Mouse (Mus musculus): ENCODE measurements around the gene Nolc1. TPM values are rescaled to one million over a fixed set of nuclear protein-coding genes. Genes with fewer than 3 reads are reported as not detected.

The Nolc1 gene
- polyA plus RNA-seq (2012; rRNA removed) = 8.6 and 12.0 TPM in 2 replicates

GRCm38 (mm10) chr19:46075616-46076607, at the start of gene Nolc1:
Gene Nolc1, plus strand, starts transcription at chr19:46075863.
- peak; percentile 83 for DNase-seq (ENCODE audit: low read depth)

- no peak for DNase-seq (ENCODE audit: low read depth)
Observed at GRCm38 (mm10) chr19:46026567-46026966, 49.1 kb upstream of the Nolc1 start.

- no peak for DNase-seq (ENCODE audit: low read depth)
Observed at GRCm38 (mm10) chr19:46028747-46029320, 46.8 kb upstream of the Nolc1 start.

- no peak for DNase-seq (ENCODE audit: low read depth)
Observed at GRCm38 (mm10) chr19:46029652-46030051, 46.0 kb upstream of the Nolc1 start.

GRCm38 (mm10) chr19:46030196-46030983, 45.3 kb upstream of the Nolc1 start:
- DNase-seq (ENCODE audit: low read depth) = no peak

GRCm38 (mm10) chr19:46031689-46032432, 43.8 kb upstream of the Nolc1 start:
- no peak for DNase-seq (ENCODE audit: low read depth)

- no peak for DNase-seq (ENCODE audit: low read depth)
Observed at GRCm38 (mm10) chr19:46032731-46033510, 42.7 kb upstream of the Nolc1 start.

- no peak for DNase-seq (ENCODE audit: low read depth)
Observed at GRCm38 (mm10) chr19:46033911-46034310, 41.8 kb upstream of the Nolc1 start.

GRCm38 (mm10) chr19:46035971-46036370, 39.7 kb upstream of the Nolc1 start:
- DNase-seq (ENCODE audit: low read depth) = no peak

GRCm38 (mm10) chr19:46036477-46037242, 39.0 kb upstream of the Nolc1 start:
- no peak for DNase-seq (ENCODE audit: low read depth)

GRCm38 (mm10) chr19:46037243-46037924, 38.3 kb upstream of the Nolc1 start:
- DNase-seq (ENCODE audit: low read depth) = no peak

GRCm38 (mm10) chr19:46037925-46038850, 37.5 kb upstream of the Nolc1 start:
- DNase-seq (ENCODE audit: low read depth) = no peak

- DNase-seq (ENCODE audit: low read depth) = no peak
Observed at GRCm38 (mm10) chr19:46038851-46039260, 36.8 kb upstream of the Nolc1 start.

- DNase-seq (ENCODE audit: low read depth) = no peak
Observed at GRCm38 (mm10) chr19:46039478-46039877, 36.2 kb upstream of the Nolc1 start.

GRCm38 (mm10) chr19:46040149-46040902, 35.3 kb upstream of the Nolc1 start:
- DNase-seq (ENCODE audit: low read depth) = no peak

GRCm38 (mm10) chr19:46041299-46041932, 34.2 kb upstream of the Nolc1 start:
- no peak for DNase-seq (ENCODE audit: low read depth)

- no peak for DNase-seq (ENCODE audit: low read depth)
Observed at GRCm38 (mm10) chr19:46041933-46042475, 33.7 kb upstream of the Nolc1 start.
